Mouse (Mus musculus) monocyte, adult 5-6 weeks (primary cell): ENCODE results near the gene Aqp7. TPM values are rescaled to one million over a fixed set of nuclear protein-coding genes. Genes with fewer than 3 reads are reported as not detected.

Source experiments
- ATAC-seq: fragments of 153-309, 156-312 bp; replicated peaks from 2 replicates; pipeline ENCODE4 v1.8.0; 2017; ENCODE audit warnings: mild to moderate bottlenecking; ENCODE audit not compliant: low TSS enrichment, insufficient number of reproducible peaks, severe bottlenecking, poor library complexity, low FRiP score
- total RNA-seq: library from RNA; stranded (forward); fragments of 200-1000, 200-491, 200-594 nt; gene quantifications from 3 replicates; pipeline ENCODE4 v1.2.3, GENCODE M21; 2017

Aqp7 gene
- total RNA-seq, 1 experiment from 2014 or later = not detected

- ATAC-seq = no peak
Measured at GRCm38 (mm10) chr4:41065196-41065595, 17.3 kb upstream of the Aqp7 start.

GRCm38 (mm10) chr4:41063894-41064673, 16.1 kb upstream of the Aqp7 start:
- ATAC-seq = no peak

GRCm38 (mm10) chr4:41063351-41063750, 15.4 kb upstream of the Aqp7 start:
- no peak for ATAC-seq

- no peak for ATAC-seq
Measured at GRCm38 (mm10) chr4:41057361-41057760, 9.4 kb upstream of the Aqp7 start.

GRCm38 (mm10) chr4:41056742-41057332, 8.9 kb upstream of the Aqp7 start:
- ATAC-seq = no peak

GRCm38 (mm10) chr4:41056253-41056652, 8.3 kb upstream of the Aqp7 start:
- no peak for ATAC-seq

GRCm38 (mm10) chr4:41055111-41055510, 7.2 kb upstream of the Aqp7 start:
- no peak for ATAC-seq

- ATAC-seq = no peak
Measured at GRCm38 (mm10) chr4:41051781-41052180, 3.8 kb upstream of the Aqp7 start.

GRCm38 (mm10) chr4:41050726-41051675, 3.1 kb upstream of the Aqp7 start:
- peak; percentile 58; the same call in 1 of the 2 replicates for ATAC-seq

GRCm38 (mm10) chr4:41048926-41049325, 987 bp upstream of the Aqp7 start:
- ATAC-seq = no peak

- no peak for ATAC-seq
Measured at GRCm38 (mm10) chr4:41046254-41046795, 1.6 kb downstream of the Aqp7 start.

GRCm38 (mm10) chr4:41045288-41045687, 2.7 kb downstream of the Aqp7 start:
- ATAC-seq = no peak

- no peak for ATAC-seq
Measured at GRCm38 (mm10) chr4:41043961-41044360, 4.0 kb downstream of the Aqp7 start.

- no peak for ATAC-seq
Measured at GRCm38 (mm10) chr4:41042880-41043279, 5.1 kb downstream of the Aqp7 start.

- no peak for ATAC-seq
Measured at GRCm38 (mm10) chr4:41040983-41041382, 7.0 kb downstream of the Aqp7 start.

- no peak for ATAC-seq
Measured at GRCm38 (mm10) chr4:41037942-41038341, 10.0 kb downstream of the Aqp7 start.

- no peak for ATAC-seq
Measured at GRCm38 (mm10) chr4:41031242-41031641, 16.7 kb downstream of the Aqp7 start.

- no peak for ATAC-seq
Measured at GRCm38 (mm10) chr4:41029372-41029771, 18.6 kb downstream of the Aqp7 start.

GRCm38 (mm10) chr4:41028272-41028671, 19.7 kb downstream of the Aqp7 start:
- no peak for ATAC-seq
